Mouse (Mus musculus): ENCODE data around the gene Olfr1135. TPM values are rescaled to one million over a fixed set of nuclear protein-coding genes. Genes with fewer than 3 reads are reported as not detected.

Olfr1135 gene
- not detected for polyA plus RNA-seq (2017; shearing (Covaris generic))

GRCm38 (mm10) chr2:87673564-87673963, at the start of gene Olfr1135:
Gene Olfr1135 (minus strand): TSS chr2:87673664.

GRCm38 (mm10) chr2:87713079-87713478, 39.6 kb upstream of the Olfr1135 start, which contains the start of gene Olfr1137:
Gene Olfr1137 (minus strand): TSS chr2:87713179.

GRCm38 (mm10) chr2:87693847-87694246, 20.4 kb upstream of the Olfr1135 start, which contains the start of gene Olfr1136:
Gene Olfr1136 (minus strand): TSS chr2:87693947.

GRCm38 (mm10) chr2:87658360-87658759, 15.1 kb downstream of the Olfr1135 start, which contains the start of gene Olfr1134:
Gene Olfr1134 (minus strand): TSS chr2:87658460.

GRCm38 (mm10) chr2:87647274-87647673, 26.2 kb downstream of the Olfr1135 start, which contains the start of gene Olfr1133:
Gene Olfr1133 (minus strand): TSS chr2:87647374.

GRCm38 (mm10) chr2:87637435-87637834, 36.0 kb downstream of the Olfr1135 start, which contains the start of gene Olfr1132:
Gene Olfr1132 (minus strand): TSS chr2:87637535.

GRCm38 (mm10) chr2:87626804-87627203, 46.7 kb downstream of the Olfr1135 start, which contains the start of gene Olfr1131:
Gene Olfr1131 (plus strand): TSS chr2:87627104.

Other genes starting within 250 kb of the Olfr1135 start
- gene Olfr1124, start 243.4 kb downstream of the Olfr1135 start, polyA plus RNA-seq (2017; shearing (Covaris generic)): not detected
- gene Olfr1126, start 219.7 kb downstream of the Olfr1135 start, polyA plus RNA-seq (2017; shearing (Covaris generic)): not detected
- not detected for gene Pramel7, start 176.6 kb downstream of the Olfr1135 start, polyA plus RNA-seq (2017; shearing (Covaris generic))
- gene Pramel6, start 167.1 kb downstream of the Olfr1135 start, polyA plus RNA-seq (2017; shearing (Covaris generic)): not detected
- not detected for gene Olfr153, start 141.9 kb downstream of the Olfr1135 start, polyA plus RNA-seq (2017; shearing (Covaris generic))
- not detected for gene Olfr1128, start 128.1 kb downstream of the Olfr1135 start, polyA plus RNA-seq (2017; shearing (Covaris generic))
- not detected for gene Olfr1129, start 99.8 kb downstream of the Olfr1135 start, polyA plus RNA-seq (2017; shearing (Covaris generic))
- gene Olfr1130, start 67.5 kb downstream of the Olfr1135 start, polyA plus RNA-seq (2017; shearing (Covaris generic)): not detected
- not detected for gene Olfr1131, start 46.6 kb downstream of the Olfr1135 start, polyA plus RNA-seq (2017; shearing (Covaris generic))
- not detected for gene Olfr1132, start 36.1 kb downstream of the Olfr1135 start, polyA plus RNA-seq (2017; shearing (Covaris generic))
- not detected for gene Olfr1133, start 26.3 kb downstream of the Olfr1135 start, polyA plus RNA-seq (2017; shearing (Covaris generic))
- gene Olfr1134, start 15.2 kb downstream of the Olfr1135 start, polyA plus RNA-seq (2017; shearing (Covaris generic)): not detected
- not detected for gene Olfr1136, start 20.3 kb upstream of the Olfr1135 start, polyA plus RNA-seq (2017; shearing (Covaris generic))
- gene Olfr1137, start 39.5 kb upstream of the Olfr1135 start, polyA plus RNA-seq (2017; shearing (Covaris generic)): not detected
- not detected for gene Olfr1138, start 66.3 kb upstream of the Olfr1135 start, polyA plus RNA-seq (2017; shearing (Covaris generic))
- not detected for gene Olfr1140, start 70.1 kb upstream of the Olfr1135 start, polyA plus RNA-seq (2017; shearing (Covaris generic))
- gene Olfr1141, start 80.3 kb upstream of the Olfr1135 start, polyA plus RNA-seq (2017; shearing (Covaris generic)): not detected
- not detected for gene Olfr152, start 105.8 kb upstream of the Olfr1135 start, polyA plus RNA-seq (2017; shearing (Covaris generic))
- not detected for gene Olfr1143, start 126.9 kb upstream of the Olfr1135 start, polyA plus RNA-seq (2017; shearing (Covaris generic))
- not detected for gene Olfr1145, start 136.2 kb upstream of the Olfr1135 start, polyA plus RNA-seq (2017; shearing (Covaris generic))
- gene Olfr1148, start 156.9 kb upstream of the Olfr1135 start, polyA plus RNA-seq (2017; shearing (Covaris generic)): not detected
- gene Olfr1150-ps1, start 170.3 kb upstream of the Olfr1135 start, polyA plus RNA-seq (2017; shearing (Covaris generic)): not detected
- gene Olfr1151, start 182.2 kb upstream of the Olfr1135 start, polyA plus RNA-seq (2017; shearing (Covaris generic)): not detected
- 0.04 TPM for gene Olfr1152, start 192.8 kb upstream of the Olfr1135 start, polyA plus RNA-seq (2017; shearing (Covaris generic))
- not detected for gene Olfr1153, start 221.3 kb upstream of the Olfr1135 start, polyA plus RNA-seq (2017; shearing (Covaris generic))
- not detected for gene Olfr1154, start 231.5 kb upstream of the Olfr1135 start, polyA plus RNA-seq (2017; shearing (Covaris generic))

Measured in CD4-positive, CD25-positive, alpha-beta regulatory T cell, adult 9 weeks (primary cell).